Mouse (Mus musculus) urinary bladder, postnatal 4 days (tissue): Measurements from ENCODE around the gene Zfhx3.

Experiments
- DNase-seq, 2 experiments: peaks; one replicate each; pipeline ENCODE4 v3.0.0; 2021 to 2022; ENCODE audit warnings: low spot score in 2 of 2

Zfhx3 gene

DNA sequence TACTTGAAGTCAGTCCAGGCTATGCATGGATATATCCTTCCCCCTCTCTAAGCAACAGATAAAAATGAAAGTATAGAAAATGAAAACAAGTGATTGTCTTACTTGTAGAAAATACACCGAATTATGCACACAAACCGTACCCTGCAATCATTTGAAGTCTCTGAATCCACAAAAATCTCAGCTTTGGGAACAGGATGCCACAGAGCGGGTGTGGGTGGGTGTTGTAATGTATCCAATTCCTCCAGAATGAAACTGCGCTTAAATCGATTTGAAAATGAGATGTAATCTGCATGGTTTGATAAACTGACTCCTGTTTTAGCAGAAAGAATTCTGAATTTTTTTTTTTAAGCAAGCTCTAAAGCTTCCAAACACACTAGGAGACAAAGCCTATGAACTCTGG lies 297.1 kb downstream of the Zfhx3 start:
- no peak for DNase-seq

DNA sequence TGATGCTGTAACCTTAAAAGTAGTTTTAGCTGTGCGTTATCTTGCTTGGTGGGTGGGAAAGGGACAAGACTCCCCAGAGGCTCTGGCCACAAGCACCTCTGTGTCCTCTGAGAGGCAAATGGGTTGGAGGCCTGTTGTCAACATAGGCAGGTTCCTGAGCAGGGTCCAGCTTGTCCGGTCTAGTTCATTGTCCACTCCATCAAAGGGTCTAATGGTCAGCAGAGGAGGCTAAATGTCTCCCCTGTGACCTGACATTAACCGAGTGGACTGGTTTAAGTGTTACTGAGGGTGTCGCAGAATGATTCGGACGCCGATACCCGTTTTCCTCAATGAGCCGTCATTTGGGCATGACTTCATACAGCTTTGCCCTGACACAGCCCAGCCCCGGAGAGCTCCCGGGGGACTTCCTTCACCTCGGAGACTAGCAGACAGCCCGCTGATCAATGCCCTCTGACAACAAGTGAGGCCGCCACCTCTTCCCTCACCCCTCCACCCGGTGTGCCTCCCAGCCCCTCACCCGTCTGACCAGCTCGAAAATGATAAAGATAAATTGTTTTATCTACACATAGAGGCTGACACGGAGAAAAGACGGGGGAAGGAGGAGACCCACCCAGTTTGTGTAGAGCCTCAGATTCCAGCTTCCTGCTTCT lies 298.7 kb downstream of the Zfhx3 start:
- no peak for DNase-seq

DNA sequence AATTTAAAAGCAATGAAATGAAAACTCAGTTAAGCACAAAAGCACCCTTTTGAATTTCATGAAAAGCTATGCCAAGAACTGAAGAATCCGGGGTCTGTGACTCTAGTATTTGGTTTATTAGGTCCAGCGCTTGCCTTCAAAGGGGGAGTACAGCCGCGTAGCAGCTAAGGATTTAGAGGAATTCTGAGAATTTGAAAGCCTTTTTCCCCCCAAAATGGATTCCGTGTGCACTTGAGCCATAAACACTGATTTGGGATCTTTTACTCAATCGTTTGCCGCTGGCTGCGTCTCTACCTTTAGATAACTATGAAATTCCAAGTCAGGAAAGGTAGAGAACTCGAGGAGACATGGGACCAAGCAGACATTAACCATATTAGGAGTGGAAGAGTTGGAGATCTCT lies 300.8 kb downstream of the Zfhx3 start:
- no peak for DNase-seq

DNA sequence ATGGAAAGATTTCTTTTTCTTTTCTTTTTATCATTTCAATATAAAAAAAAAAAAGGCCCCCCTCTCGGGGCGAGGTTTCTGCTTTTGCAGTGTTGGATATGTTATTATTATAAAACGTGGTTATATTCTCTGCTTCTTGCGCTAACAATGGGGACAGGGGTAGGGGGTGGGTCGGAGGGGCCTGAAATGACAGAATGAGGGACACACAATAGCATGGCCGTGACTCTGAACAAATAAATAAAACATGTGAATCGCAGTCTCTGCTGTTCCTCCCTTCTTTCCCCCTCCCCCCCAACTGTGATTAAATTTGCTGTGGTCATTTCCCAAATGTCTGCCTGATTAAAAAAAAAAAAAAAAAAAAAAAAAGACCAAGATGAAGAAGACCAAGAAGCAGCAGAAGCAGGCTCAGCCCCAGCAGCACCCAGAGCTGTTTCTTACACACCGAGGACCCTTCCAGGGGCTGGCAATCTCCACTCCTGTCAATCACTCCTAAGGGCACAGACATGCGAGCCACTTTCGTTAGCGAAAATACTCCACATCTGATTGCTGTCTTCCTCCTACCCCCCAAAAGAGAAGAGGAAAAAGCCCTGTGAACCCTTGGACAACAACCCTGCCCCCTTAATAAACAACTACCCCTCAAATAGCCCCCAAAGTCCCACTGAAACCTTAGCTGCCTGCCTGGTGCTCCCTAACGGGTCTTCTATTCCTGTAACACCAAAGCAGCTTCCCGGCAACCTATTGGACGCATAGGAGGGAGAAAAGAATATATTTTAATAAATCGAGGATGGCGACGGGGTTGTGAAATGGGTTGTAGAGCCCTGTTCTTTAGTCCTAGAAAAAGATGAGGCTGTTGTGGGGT lies 302.4 kb downstream of the Zfhx3 start:
- no peak for DNase-seq

DNA sequence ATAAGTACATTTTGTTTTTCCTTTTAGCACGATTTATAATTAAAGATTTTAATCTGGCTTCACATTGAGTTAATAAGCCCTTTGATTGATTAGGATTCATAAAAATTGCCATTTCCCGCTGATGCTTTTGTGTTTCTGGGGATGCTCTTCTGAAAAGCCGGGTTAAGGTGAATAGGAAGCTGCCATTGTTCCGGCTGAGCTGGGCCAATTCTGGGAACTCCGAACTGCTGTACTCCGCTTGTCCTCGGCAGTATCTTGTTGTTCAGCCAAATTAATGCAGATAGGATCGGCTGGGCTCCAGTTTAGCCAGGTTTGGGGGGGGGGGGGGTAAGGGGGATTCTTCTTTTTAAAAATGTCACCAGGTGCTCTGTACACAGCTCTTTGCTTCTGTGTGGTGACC lies 303.1 kb downstream of the Zfhx3 start:
- DNase-seq = no peak

DNA sequence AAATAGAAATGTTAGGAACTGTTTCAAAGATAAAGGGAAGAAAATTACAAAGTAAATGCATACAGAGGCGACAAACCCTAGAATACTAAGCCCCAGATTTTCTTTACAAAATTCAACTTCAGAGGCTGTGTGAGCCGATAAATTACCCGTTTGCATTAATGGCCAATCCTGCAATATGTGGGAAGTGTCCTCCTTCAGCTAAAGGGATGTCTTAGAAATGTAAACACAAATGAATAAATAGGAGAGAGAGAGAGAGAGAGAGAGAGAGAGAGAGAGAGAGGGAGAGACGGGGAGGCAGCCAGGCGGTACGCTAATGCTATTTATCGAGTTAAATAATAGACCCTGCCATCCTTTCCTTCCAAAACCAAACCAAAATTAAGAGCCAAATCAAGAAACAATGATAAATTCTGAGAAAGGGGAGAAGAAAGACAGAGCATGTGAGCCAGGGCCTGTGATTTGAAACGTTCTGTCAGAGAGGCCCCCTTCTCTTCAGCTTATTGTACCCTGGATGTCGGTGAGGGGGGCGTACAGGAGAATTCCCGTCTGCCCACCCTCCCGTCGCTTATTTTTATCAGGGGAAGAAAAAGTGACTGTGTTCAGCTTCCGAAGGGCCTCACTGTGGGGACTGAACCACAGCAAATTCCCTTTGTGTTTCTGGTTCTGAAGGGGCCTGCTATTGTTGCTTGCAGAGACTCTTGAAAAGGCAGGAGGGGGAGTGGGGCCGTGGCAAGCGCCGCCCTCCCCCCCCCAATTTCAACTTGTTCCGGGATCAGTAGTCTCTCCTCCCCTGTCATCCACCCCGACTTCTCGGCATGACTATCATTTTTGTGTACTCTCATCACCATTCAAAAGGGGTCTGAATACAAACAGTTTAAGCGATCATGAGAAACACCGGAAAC lies 303.8 kb downstream of the Zfhx3 start:
- DNase-seq = no peak

DNA sequence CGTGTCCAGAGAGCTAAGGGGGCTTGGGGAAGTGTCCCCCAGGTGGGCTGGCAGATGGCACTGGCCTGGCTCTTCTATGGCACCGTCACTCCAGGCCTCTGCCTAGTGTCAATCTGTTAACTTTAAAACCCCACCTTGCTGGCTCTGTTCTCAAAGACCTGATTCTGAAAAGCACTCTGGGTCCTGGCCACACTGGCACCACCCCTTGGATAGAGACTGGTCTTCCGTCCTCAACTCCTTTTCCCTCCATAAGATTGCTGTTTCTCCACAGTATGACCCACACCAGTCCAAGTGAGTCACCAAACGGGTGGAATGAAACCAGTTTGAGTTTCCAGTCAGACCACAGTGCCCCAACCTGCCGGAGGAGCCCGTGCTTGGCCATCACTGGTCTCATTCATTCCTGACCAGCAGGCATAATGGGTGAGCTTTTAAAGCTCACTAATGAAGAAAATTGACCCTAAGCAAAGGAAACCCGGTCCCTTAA lies 304.5 kb downstream of the Zfhx3 start:
- DNase-seq = no peak

DNA sequence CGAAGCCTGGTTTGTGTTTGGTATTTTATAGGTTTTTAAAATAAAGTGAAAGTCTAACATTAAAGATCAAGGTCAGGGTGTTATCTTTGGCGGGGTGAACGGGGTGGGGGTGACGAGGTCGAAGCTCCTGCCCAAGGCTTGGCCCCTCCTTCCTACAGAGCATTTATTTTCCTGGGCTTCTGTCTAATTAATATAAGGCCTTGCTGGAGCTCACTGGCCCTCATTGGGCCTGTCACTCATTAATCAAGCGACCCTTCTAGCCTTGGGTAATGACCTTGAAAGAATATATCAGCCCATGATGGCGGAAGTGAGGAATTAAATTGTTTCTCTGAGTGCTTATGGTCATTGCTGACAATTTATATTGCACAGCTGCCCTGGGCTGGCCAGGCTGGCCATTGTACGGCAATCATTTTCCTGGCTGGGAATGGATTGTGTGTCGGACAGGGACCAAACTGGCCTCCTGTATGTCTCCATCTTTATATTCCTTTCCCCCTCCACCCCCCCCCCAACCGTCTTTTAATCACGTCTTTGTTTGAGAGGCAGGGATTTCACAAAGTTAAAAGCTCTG lies 322.2 kb downstream of the Zfhx3 start:
- DNase-seq = no peak

DNA sequence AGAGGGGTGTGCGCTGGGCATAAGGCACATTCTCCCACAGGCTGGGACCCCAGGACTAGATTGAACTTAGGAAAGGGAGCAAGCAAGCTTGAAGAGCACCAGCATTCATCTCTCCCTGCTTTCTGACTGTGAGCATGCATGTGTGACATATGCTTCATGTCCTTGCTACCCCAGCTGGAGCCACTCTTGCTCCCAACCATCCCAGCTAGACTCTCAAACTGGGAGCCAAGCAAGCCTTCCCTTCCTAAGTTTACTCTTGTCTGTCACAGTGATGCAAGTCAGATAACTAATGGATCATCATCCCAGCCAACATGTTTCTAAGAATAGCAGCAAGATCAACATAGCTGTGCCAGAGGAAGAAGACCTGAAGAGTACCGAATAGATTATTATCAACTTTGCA lies 335.5 kb downstream of the Zfhx3 start:
- no peak for DNase-seq

DNA sequence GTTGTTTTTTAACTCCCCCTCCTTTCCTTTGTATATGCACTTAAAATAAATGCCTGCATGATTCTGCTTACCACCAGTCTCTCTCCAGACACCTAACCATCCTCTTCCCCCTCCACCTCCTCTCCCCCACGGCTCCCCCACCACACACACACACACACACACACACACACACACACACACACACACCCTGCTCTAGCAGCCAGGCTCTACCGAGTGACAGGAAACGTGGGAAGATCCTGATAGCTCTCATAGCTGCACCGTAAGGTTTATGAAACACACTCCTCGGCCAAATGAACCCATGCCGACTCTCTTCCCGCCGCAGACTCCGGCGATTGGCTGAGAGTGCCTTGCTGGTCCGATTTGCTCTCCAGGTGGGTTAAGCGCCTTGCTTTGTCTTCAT lies 339.5 kb downstream of the Zfhx3 start:
- no peak for DNase-seq

DNA sequence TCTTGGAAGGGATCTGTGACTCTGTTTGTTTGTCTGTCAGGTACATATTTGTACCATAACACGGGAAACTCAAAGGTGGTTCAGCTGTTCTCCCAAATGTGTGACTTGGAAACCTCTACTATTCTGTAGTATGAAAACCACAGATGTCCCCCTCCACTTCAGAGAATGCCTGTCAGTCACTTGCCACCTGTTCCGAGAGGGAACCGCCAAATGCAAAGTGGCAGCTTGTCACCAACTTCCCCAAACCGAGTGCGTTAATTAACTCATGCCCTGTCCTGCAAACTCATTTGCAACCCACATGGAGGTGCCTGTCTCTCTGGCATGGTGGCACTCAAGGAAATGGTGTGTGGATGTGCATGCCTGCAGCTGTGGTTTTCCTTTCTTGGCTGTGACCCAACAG lies 343.7 kb downstream of the Zfhx3 start:
- DNase-seq = no peak

DNA sequence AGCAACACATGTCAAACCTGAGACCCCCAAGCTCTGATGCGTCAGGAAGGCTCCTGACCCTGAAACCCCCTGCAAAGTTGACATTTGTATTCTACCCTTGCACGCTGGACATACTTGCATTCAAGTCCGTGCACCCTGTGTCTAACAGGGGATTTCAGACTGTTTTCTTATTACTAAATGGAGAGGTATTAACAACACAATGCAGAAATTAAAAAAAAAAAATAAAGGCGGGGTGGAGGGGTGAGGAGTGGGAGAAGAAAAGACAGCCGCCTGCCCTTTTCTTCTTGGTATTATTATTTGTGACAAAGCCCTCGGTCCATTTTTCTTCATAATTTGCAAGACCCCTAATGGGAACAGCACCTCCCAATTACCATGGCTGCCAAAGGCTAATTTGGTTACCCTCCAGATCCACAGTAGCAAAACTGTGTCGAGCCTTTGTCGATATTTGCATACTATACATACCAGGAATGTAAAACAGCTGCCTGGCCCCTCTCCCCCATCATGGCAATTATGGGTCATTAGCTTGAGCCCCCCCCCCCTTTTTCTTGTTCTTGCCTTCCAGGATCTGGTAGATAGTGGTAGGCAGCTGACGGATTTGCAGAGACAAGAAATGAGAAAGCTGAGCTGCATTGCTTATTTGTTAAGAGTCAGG lies 358.6 kb downstream of the Zfhx3 start:
- no peak for DNase-seq

DNA sequence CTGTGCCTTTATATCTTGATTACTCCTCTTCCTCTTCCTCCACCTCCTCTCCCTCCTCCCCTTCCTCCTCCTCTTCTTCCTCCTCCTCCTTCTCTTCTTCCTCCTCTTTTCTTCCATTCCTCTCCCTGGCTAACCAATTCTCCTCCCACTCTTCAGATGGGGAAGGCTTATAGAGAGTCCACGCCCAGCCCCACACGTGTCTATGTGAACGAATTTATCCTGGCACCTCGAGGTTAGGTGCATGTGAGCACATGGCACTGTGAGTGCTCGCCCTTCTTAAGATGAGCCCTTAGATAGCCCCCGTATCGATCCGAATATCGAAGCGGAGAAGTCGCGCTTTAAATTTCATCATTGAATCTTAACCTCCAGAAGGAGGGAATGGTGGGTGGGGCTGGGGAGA lies 359.2 kb downstream of the Zfhx3 start:
- no peak for DNase-seq

DNA sequence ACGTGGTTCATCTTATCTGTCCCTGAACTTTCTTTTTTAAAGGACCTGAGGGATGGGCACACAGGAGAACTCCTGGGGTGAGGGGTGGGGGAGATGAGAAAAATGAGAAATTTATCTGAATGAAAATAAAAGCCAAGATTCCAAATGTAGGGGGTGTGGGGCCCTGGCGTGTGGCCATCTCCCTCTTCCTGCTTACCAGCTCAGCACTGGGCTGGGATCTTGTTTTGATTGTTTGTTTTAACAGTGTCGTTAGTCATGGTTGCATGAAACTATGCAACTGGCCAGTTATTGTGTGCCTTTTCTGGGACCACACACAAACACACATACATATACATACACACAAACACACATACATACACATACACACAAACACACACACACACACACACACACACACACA lies 362.9 kb downstream of the Zfhx3 start:
- DNase-seq = no peak

DNA sequence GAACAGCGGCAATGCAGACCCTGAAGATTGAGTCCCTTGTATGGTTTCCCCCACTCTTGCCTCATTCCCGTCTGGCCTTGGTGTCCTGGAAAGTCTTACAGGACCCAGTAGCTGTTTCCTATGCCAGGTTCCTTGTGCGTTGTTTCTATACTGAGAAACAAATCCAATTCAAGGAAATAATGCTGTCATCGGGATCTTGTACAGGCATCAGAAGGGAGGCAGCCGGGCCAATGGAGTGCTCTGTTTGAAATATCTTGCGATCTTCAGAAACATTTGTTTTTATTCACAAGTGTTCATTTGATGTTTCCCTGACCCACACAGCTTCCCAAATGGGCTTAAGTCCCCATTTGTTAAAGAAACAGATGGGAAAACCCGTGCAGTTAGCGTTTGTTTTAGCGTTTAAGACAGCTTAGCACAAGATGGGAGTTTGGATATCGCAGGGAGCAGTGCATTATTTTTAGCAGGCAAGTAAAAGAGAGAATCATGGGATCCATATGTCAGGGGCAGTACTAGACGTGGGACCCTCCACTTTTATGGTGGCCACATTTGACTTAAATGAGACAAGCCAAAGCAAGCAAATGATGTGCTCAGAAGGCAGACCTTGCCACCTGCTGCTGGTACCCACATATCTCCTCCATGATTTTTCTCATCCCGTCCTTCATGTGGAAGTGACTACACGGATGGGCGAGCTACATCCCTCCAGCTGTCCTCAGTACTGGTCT lies 367.2 kb downstream of the Zfhx3 start:
- no peak for DNase-seq

DNA sequence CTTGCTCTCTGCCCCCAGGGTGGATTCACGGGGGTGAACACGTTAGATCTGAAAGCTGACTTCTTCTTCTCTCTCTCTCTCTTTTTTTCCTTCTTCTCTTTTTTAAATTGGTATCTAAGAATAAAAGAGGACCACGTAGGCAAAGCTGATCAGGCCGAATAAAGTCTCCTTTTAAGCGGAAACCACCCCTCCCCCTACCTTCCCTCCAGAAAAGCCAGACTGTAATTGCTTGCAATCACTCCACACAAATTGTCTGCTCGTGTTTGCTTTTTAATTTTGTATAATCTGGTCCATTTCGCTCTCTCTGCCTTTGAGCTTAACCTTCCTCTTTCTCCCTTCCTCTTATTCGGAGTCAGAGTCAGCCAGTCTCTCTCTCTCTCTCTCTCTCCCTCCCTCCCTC lies 372.6 kb downstream of the Zfhx3 start:
- no peak for DNase-seq

DNA sequence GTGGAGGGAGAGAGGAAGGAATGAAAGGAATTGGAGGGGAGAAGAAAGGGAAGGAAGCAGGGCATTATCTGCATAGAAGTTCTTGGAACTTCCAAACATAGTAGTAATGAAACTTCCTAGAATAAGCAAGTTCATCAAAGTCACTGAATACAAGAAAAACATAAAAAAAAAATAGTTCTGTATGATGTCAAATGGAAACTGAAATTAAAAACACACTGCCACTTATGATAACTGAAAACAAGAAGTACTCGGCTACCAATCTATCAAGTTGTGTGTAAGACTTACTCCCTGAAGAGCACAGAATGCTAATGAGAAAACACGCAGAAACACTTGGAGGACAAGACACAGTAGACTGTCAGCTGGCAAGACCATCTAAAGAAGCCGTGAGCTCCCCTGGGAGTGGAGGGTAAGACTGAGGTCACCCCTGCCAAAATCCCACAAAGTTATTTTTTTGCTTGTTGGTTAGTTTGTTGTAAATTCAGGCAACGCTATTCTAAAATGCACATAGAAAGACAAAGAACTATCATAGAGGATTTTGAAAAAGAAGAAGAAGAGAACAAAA lies 375.2 kb downstream of the Zfhx3 start:
- no peak for DNase-seq

DNA sequence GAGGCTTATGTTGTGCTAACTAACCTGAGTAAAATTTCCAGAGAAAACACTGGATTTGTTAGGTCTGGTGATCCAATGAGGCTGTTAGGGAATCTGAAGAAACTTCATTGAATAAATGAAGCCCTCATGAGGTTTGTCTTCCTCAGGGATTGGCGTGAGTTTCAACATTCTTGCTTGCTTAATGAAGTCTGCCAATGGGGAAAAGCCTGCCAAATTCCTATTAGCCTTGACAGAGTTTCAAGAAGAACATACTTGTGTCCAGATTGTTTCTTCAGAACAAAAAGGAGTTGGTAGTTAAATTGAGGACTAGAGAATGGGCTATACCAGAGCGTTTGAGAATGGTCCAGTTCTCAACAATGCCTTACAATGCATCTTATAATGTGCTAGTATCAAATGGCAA lies 385.3 kb downstream of the Zfhx3 start:
- DNase-seq = no peak

DNA sequence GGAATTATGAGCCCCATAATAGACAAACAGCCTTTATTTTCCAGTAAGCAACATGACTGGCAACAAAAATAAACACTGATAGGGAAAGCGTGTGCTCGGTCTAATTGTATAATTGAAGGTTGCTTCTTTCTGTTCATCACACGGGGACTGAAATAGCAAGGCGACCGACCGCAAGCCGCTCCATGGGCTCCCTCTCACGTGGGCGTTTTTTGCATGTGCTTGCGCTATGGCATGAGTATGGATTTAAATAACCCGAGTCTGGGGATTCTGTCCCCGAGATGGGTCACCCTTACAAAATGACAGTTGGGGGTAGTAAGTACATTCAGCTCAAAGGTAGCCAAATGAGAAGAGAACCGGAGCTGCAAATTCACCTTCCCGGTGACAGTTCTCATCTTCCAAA lies 405.9 kb downstream of the Zfhx3 start:
- DNase-seq = no peak

DNA sequence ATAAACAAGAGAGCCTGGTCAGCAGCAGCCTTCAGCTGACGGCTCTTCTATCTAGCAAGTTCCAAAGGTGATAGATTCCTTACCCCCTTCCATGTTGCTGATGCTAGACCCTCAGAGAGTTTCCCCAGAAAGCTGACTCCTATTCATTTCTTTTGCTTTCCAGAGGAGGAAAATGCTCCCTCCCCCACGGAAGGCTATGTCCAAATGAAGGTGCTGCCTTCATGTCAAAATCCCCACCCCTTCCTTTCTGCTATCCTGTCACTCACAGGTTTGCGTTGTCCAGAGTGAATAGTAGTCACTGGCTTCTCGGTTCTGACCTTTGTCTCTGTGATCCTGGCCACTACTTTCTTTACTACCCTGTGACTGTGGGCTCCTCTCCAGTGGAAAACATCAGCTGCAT lies 406.3 kb downstream of the Zfhx3 start:
- no peak for DNase-seq
